Mouse (Mus musculus) midbrain, embryonic 13.5 days (tissue): ENCODE results near the gene Kremen1. TPM values are rescaled to one million over a fixed set of nuclear protein-coding genes. Genes with fewer than 3 reads are reported as not detected.

Experiments
- ATAC-seq: fragments of 200-750 bp; cut with Nextera tagmentation; 2 replicates; pipeline ENCODE4 v1.8.0; 2017; ENCODE audit warnings: mild to moderate bottlenecking, moderate TSS enrichment, moderate library complexity
- H3K27ac ChIP-seq: fragments of 300-500 bp; sonication (generic); 2 replicates; pipeline ENCODE4 v1.5.1; 2015; ENCODE audit warnings: inconsistent platforms, mild to moderate bottlenecking, moderate library complexity
- H3K27me3 ChIP-seq: fragments of 300-500 bp; sonication (generic); 2 replicates; pipeline ENCODE4 v1.6.1; 2015; ENCODE audit warnings: mild to moderate bottlenecking, inconsistent platforms
- H3K36me3 ChIP-seq: fragments of 300-500 bp; sonication (generic); 2 replicates; pipeline ENCODE4 v1.6.1; 2015; ENCODE audit warnings: mild to moderate bottlenecking, inconsistent platforms
- H3K4me1 ChIP-seq: fragments of 300-500 bp; sonication (generic); replicated peaks from 2 replicates; pipeline ENCODE4 v1.6.1; 2015; ENCODE audit warnings: inconsistent platforms
- H3K4me2 ChIP-seq: fragments of 300-500 bp; sonication (generic); replicated peaks from 2 replicates; pipeline ENCODE4 v1.6.1; 2015; ENCODE audit warnings: moderate library complexity, mild to moderate bottlenecking, inconsistent platforms
- H3K4me3 ChIP-seq: fragments of 300-500 bp; sonication (generic); replicated peaks from 2 replicates; pipeline ENCODE4 v1.5.1; 2015; ENCODE audit warnings: mild to moderate bottlenecking, inconsistent platforms
- H3K9ac ChIP-seq: fragments of 300-500 bp; sonication (generic); replicated peaks from 2 replicates; pipeline ENCODE4 v1.6.1; 2015; ENCODE audit warnings: mild to moderate bottlenecking, inconsistent platforms
- H3K9me3 ChIP-seq: fragments of 300-500 bp; sonication (generic); 2 replicates; pipeline ENCODE4 v1.6.1; 2016; ENCODE audit warnings: mild to moderate bottlenecking, inconsistent platforms
- WGBS: fragments of 180-500 bp; shearing (Covaris S2); methylation state at CpG from one replicate; pipeline ENCODE4 v1.1.7; 2015; 5-methylcytosine and 5-hydroxymethylcytosine counted together
- polyA plus RNA-seq: library from polyadenylated mRNA; unstranded; fragments of >200 nt; fragmentation: Nextera tagmentation; extraction: Ambion mirVana; gene quantifications from 2 replicates; pipeline ENCODE4 v1.2.1, GENCODE M21; 2015

Kremen1 gene
- polyA plus RNA-seq, 1 experiment from 2014 or later, result 7.5 TPM

GRCm38 (mm10) chr11:5199879-5200278 is 61.5 kb downstream of the Kremen1 start:
- Histone ChIP-seq H3K4me1 (peaks cover 3% of the 10 kb centered on the region; the same call in 1 of the 2 replicates), H3K9ac (no peak overlapping the region), H3K27me3 (no peaks in the 10 kb centered on the region), H3K36me3 (no peaks in the 10 kb centered on the region), H3K9me3 (no peaks in the 10 kb centered on the region), H3K4me3 (no peak overlapping the region), H3K4me2 (no peak overlapping the region), H3K27ac (no peak overlapping the region)
- ATAC-seq, result no peak
- WGBS, result 95% methylated on average over 2 of the region's 2 CpGs

- Histone ChIP-seq H3K27ac (no peak overlapping the region), H3K4me1 (peaks cover 3% of the 10 kb centered on the region), H3K27me3 (no peaks in the 10 kb centered on the region), H3K4me3 (no peak overlapping the region), H3K9me3 (no peaks in the 10 kb centered on the region), H3K36me3 (no peaks in the 10 kb centered on the region), H3K9ac (no peak overlapping the region), H3K4me2 (no peak overlapping the region)
- ATAC-seq, result peak; percentile 52; the same call in 1 of the 2 replicates
- 91% methylated on average over 5 of the region's 5 CpGs for WGBS
These were observed 64.3 kb downstream of the Kremen1 start for GRCm38 (mm10) chr11:5197068-5197467.

- H3K27ac ChIP-seq, result no peak overlapping the region
These were observed 64.8 kb downstream of the Kremen1 start for GRCm38 (mm10) chr11:5196583-5196982.

GRCm38 (mm10) chr11:5193576-5193881 is 67.8 kb downstream of the Kremen1 start:
- Histone ChIP-seq H3K9ac (no peak overlapping the region), H3K4me2 (no peak overlapping the region), H3K27ac (no peak overlapping the region), H3K4me3 (no peak overlapping the region), H3K27me3 (no peaks in the 10 kb centered on the region), H3K4me1 (peaks cover 10% of the 10 kb centered on the region), H3K36me3 (no peaks in the 10 kb centered on the region), H3K9me3 (no peaks in the 10 kb centered on the region)
- ATAC-seq, result no peak
- 60% methylated on average over 1 of the region's 1 CpGs for WGBS

More at GRCm38 (mm10) chr11:5196583-5196982, 64.8 kb downstream of the Kremen1 start:
- Histone ChIP-seq H3K4me1 (peaks cover 3% of the 10 kb centered on the region), H3K9me3 (no peaks in the 10 kb centered on the region), H3K27me3 (no peaks in the 10 kb centered on the region), H3K9ac (no peak overlapping the region), H3K4me3 (no peak overlapping the region), H3K4me2 (no peak overlapping the region), H3K36me3 (no peaks in the 10 kb centered on the region)
- WGBS, result 54% methylated on average over 7 of the region's 7 CpGs
- ATAC-seq, result no peak

- no peaks in the 10 kb centered on the region for H3K27me3 ChIP-seq
- no peak for ATAC-seq
These were observed 68.3 kb downstream of the Kremen1 start for GRCm38 (mm10) chr11:5192840-5193575.

GRCm38 (mm10) chr11:5192084-5192516 is 69.3 kb downstream of the Kremen1 start:
- ATAC-seq, result 0 out of 2 replicates have a peak, but pooled peaks have one; percentile 32
- Histone ChIP-seq H3K27ac (no peak overlapping the region), H3K9me3 (no peaks in the 10 kb centered on the region), H3K4me1 (peaks cover 7% of the 10 kb centered on the region), H3K9ac (no peak overlapping the region), H3K4me3 (no peak overlapping the region), H3K4me2 (no peak overlapping the region), H3K27me3 (no peaks in the 10 kb centered on the region), H3K36me3 (no peaks in the 10 kb centered on the region)
- WGBS, result 64% methylated on average over 9 of the region's 9 CpGs

More at GRCm38 (mm10) chr11:5192840-5193575, 68.3 kb downstream of the Kremen1 start:
- H3K9me3 ChIP-seq, result no peaks in the 10 kb centered on the region
- no peak overlapping the region for H3K27ac ChIP-seq
- peaks cover 10% of the 10 kb centered on the region for H3K4me1 ChIP-seq
- H3K4me2 ChIP-seq, result no peak overlapping the region
- 86% methylated on average over 8 of the region's 8 CpGs for WGBS
- H3K36me3 ChIP-seq, result no peaks in the 10 kb centered on the region
- H3K4me3 ChIP-seq, result no peak overlapping the region
- H3K9ac ChIP-seq, result no peak overlapping the region

- Histone ChIP-seq H3K36me3 (no peaks in the 10 kb centered on the region), H3K27me3 (no peaks in the 10 kb centered on the region), H3K27ac (no peak overlapping the region), H3K4me2 (no peak overlapping the region), H3K4me1 (peaks cover 14% of the 10 kb centered on the region), H3K4me3 (no peak overlapping the region), H3K9me3 (no peaks in the 10 kb centered on the region), H3K9ac (no peak overlapping the region)
- no peak for ATAC-seq
- 56% methylated on average over 9 of the region's 9 CpGs for WGBS
These were observed 72.0 kb downstream of the Kremen1 start for GRCm38 (mm10) chr11:5189239-5189933.

- Histone ChIP-seq H3K4me1 (peaks cover 22% of the 10 kb centered on the region), H3K36me3 (no peaks in the 10 kb centered on the region), H3K4me2 (no peak overlapping the region), H3K27me3 (no peaks in the 10 kb centered on the region), H3K4me3 (no peak overlapping the region), H3K9me3 (no peaks in the 10 kb centered on the region), H3K27ac (no peak overlapping the region), H3K9ac (no peak overlapping the region)
- WGBS, result 89% methylated on average over 4 of the region's 4 CpGs
- no peak for ATAC-seq
These were observed 73.2 kb downstream of the Kremen1 start for GRCm38 (mm10) chr11:5188170-5188569.

- no peak for ATAC-seq
- Histone ChIP-seq H3K36me3 (no peaks in the 10 kb centered on the region), H3K27ac (no peak overlapping the region; the same call in 1 of the 2 replicates), H3K4me1 (peaks cover 22% of the 10 kb centered on the region), H3K4me2 (no peak overlapping the region), H3K9ac (no peak overlapping the region), H3K9me3 (no peaks in the 10 kb centered on the region), H3K27me3 (no peaks in the 10 kb centered on the region), H3K4me3 (no peak overlapping the region)
- WGBS, result 63% methylated on average over 8 of the region's 9 CpGs
These were observed 76.5 kb downstream of the Kremen1 start for GRCm38 (mm10) chr11:5184832-5185231.

- 21% methylated on average over 9 of the region's 9 CpGs for WGBS
- Histone ChIP-seq H3K4me2 (no peak overlapping the region), H3K9ac (0 out of 2 replicates have a peak overlapping the region, but pooled peaks have one; percentile 3), H3K9me3 (no peaks in the 10 kb centered on the region), H3K27ac (peak overlapping the region; percentile 53; the same call in 1 of the 2 replicates), H3K4me1 (peaks cover 21% of the 10 kb centered on the region), H3K27me3 (no peaks in the 10 kb centered on the region), H3K4me3 (no peak overlapping the region), H3K36me3 (no peaks in the 10 kb centered on the region)
- ATAC-seq, result peak; percentile 74; the same call in 1 of the 2 replicates
These were observed 77.1 kb downstream of the Kremen1 start for GRCm38 (mm10) chr11:5184250-5184649.

GRCm38 (mm10) chr11:5182870-5183269 is 78.5 kb downstream of the Kremen1 start:
- H3K9ac ChIP-seq, result no peak overlapping the region
- H3K27ac ChIP-seq, result no peak overlapping the region
- WGBS, result 72% methylated on average over 4 of the region's 4 CpGs
- H3K36me3 ChIP-seq, result no peaks in the 10 kb centered on the region
- ATAC-seq, result no peak
- H3K27me3 ChIP-seq, result no peaks in the 10 kb centered on the region
- H3K4me1 ChIP-seq, result peaks cover 21% of the 10 kb centered on the region
- H3K9me3 ChIP-seq, result no peaks in the 10 kb centered on the region
- no peak overlapping the region for H3K4me3 ChIP-seq
- no peak overlapping the region for H3K4me2 ChIP-seq

- H3K27me3 ChIP-seq, result no peaks in the 10 kb centered on the region
- H3K9me3 ChIP-seq, result no peaks in the 10 kb centered on the region
- no peak overlapping the region for H3K4me3 ChIP-seq
- H3K4me2 ChIP-seq, result no peak overlapping the region
- no peak for ATAC-seq
- H3K4me1 ChIP-seq, result peaks cover 21% of the 10 kb centered on the region
- H3K9ac ChIP-seq, result no peak overlapping the region
- no peak overlapping the region for H3K27ac ChIP-seq
- H3K36me3 ChIP-seq, result no peaks in the 10 kb centered on the region
- WGBS, result 25% methylated on average over 13 of the region's 13 CpGs
These were observed 79.4 kb downstream of the Kremen1 start for GRCm38 (mm10) chr11:5181850-5182404.
